Mouse (Mus musculus): ENCODE results near the gene Mrpl23. TPM values are rescaled to one million over a fixed set of nuclear protein-coding genes. Genes with fewer than 3 reads are reported as not detected.

The Mrpl23 gene
- polyA plus RNA-seq, 1 experiment: 72.2 TPM

DNA sequence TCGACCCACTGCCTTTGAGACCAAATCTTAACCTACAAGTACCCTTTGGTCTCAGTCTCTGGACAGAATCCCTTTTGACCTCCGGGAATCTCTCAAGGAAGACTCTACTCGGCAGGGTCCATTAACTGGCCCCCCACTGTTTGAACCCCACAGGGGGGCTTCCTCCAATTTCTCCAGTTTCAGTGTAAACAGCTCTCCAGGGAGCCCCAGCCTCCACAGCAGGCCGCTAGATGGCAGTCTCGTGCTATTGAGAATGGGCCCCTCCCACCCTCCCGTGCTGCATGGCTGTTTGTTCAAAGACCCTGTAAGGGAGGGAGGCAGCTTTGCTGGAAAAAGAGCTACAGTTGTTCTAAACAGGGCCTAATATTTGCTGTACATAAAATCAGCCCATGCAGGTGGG lies 5.4 kb downstream of the Mrpl23 start:
- no peaks in the 10 kb centered on the region for H3K79me3 ChIP-seq (ENCODE audit: low read depth)
- H3ac ChIP-seq (ENCODE audit: control insufficient read depth, insufficient read length, low read depth): no peak overlapping the region
- peaks cover 6% of the 10 kb centered on the region for H3K79me2 ChIP-seq (ENCODE audit: control insufficient read depth, insufficient read depth)
- H3K27me3 ChIP-seq (ENCODE audit: control insufficient read depth, insufficient read depth, insufficient read length): no peaks in the 10 kb centered on the region
- no peaks in the 10 kb centered on the region for H3K36me3 ChIP-seq (ENCODE audit: control insufficient read depth, insufficient read depth)
- TF ChIP-seq MAX (IDR thresholded peaks at IDR 0.05): no peak
- TF ChIP-seq FOSL1 (IDR thresholded peaks at IDR 0.05; ENCODE audit: insufficient read depth, low read length, poor library complexity, severe bottlenecking): no peak
- no peak overlapping the region for H3K4me3 ChIP-seq (ENCODE audit: insufficient read depth, poor library complexity, severe bottlenecking)

DNA sequence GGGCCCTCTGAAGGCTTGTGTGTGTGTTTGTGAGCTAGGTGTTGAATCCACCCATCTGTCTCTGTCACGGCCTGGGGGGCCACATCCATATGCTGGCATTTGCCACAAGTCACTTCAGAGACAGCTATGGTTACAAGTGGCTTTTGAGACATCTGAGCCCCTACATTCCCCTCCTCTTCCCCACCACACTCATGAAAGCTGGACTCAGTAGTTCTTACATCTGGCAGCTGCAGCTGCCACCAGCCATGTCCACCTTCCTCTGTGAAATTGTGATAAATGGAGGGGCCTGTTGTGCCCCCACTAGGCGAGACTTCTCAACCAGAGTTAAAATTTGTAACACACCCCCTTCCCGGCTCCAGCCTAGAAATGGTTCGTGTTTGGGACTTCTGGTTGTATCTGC lies 5.8 kb downstream of the Mrpl23 start:
- Histone ChIP-seq H3K36me3 (ENCODE audit: control insufficient read depth, insufficient read depth) (no peaks in the 10 kb centered on the region), H3K4me3 (ENCODE audit: insufficient read depth, poor library complexity, severe bottlenecking) (no peak overlapping the region), H3K79me2 (ENCODE audit: control insufficient read depth, insufficient read depth) (peaks cover 6% of the 10 kb centered on the region), H3K79me3 (ENCODE audit: low read depth) (no peaks in the 10 kb centered on the region), H3ac (ENCODE audit: control insufficient read depth, insufficient read length, low read depth) (no peak overlapping the region), H3K27me3 (ENCODE audit: control insufficient read depth, insufficient read depth, insufficient read length) (no peaks in the 10 kb centered on the region)
- TF ChIP-seq CTCF (IDR thresholded peaks at IDR 0.05; ENCODE audit: control insufficient read depth, insufficient read depth, insufficient read length): no peak
- no peak for TF ChIP-seq CEBPB (IDR thresholded peaks at IDR 0.05; ENCODE audit: low read depth)
- no peak for TF ChIP-seq MAX (IDR thresholded peaks at IDR 0.05)
- no peak for TF ChIP-seq FOSL1 (IDR thresholded peaks at IDR 0.05; ENCODE audit: insufficient read depth, low read length, poor library complexity, severe bottlenecking)
- TF ChIP-seq USF1 (IDR thresholded peaks at IDR 0.05; ENCODE audit: low read depth): no peak
- no peak for TF ChIP-seq MYOG (IDR thresholded peaks at IDR 0.05; ENCODE audit: control insufficient read depth, extremely low read depth, insufficient read length)
- TF ChIP-seq MYOD1 (IDR thresholded peaks at IDR 0.05; ENCODE audit: control insufficient read depth, insufficient read length, low read depth): no peak

- TF ChIP-seq MYOG (IDR thresholded peaks at IDR 0.05; ENCODE audit: control insufficient read depth, extremely low read depth, insufficient read length) (no peak), USF1 (IDR thresholded peaks at IDR 0.05; ENCODE audit: low read depth) (no peak), FOSL1 (IDR thresholded peaks at IDR 0.05; ENCODE audit: insufficient read depth, low read length, poor library complexity, severe bottlenecking) (no peak)
- Histone ChIP-seq H3K4me3 (ENCODE audit: insufficient read depth, poor library complexity, severe bottlenecking) (no peak overlapping the region), H3K79me2 (ENCODE audit: control insufficient read depth, insufficient read depth) (peaks cover 5% of the 10 kb centered on the region), H3K79me3 (ENCODE audit: low read depth) (no peaks in the 10 kb centered on the region), H3K36me3 (ENCODE audit: control insufficient read depth, insufficient read depth) (no peaks in the 10 kb centered on the region), H3K27me3 (ENCODE audit: control insufficient read depth, insufficient read depth, insufficient read length) (no peaks in the 10 kb centered on the region), H3ac (ENCODE audit: control insufficient read depth, insufficient read length, low read depth) (no peak overlapping the region)
These were observed 6.3 kb downstream of the Mrpl23 start for GRCm38 (mm10) chr7:142538766-142539165.

DNA sequence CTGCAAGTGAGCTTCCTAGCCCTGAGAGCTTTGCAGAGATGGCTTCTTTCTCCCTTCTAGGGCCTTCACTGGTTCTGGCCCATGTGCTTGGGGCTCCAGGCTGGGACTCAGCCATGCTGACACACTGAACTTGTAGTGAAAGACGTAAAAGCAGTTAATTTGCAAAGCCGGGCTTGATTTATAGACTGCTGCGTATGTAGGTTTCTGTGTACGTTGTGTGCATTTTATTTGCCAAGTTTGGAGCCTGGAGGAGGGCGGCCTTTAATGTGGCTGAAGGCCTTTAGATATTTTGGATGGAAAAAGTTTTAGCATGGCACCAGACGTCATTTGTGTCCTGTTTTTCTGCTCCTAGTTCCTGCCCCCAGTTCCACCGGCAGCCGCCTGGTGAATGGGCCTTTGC lies 7.3 kb downstream of the Mrpl23 start:
- no peaks in the 10 kb centered on the region for H3K36me3 ChIP-seq (ENCODE audit: control insufficient read depth, insufficient read depth)
- no peaks in the 10 kb centered on the region for H3K79me3 ChIP-seq (ENCODE audit: low read depth)
- H3K4me3 ChIP-seq (ENCODE audit: insufficient read depth, poor library complexity, severe bottlenecking): no peak overlapping the region
- TF ChIP-seq FOSL1 (IDR thresholded peaks at IDR 0.05; ENCODE audit: insufficient read depth, low read length, poor library complexity, severe bottlenecking) (no peak), MYOD1 (IDR thresholded peaks at IDR 0.05; ENCODE audit: control insufficient read depth, insufficient read length, low read depth) (no peak), USF1 (IDR thresholded peaks at IDR 0.05; ENCODE audit: low read depth) (no peak), MAX (IDR thresholded peaks at IDR 0.05) (no peak), CTCF (IDR thresholded peaks at IDR 0.05; ENCODE audit: control insufficient read depth, insufficient read depth, insufficient read length) (no peak), CEBPB (IDR thresholded peaks at IDR 0.05; ENCODE audit: low read depth) (no peak), MYOG (IDR thresholded peaks at IDR 0.05; ENCODE audit: control insufficient read depth, extremely low read depth, insufficient read length) (no peak)
- H3K79me2 ChIP-seq (ENCODE audit: control insufficient read depth, insufficient read depth): no peaks in the 10 kb centered on the region
- H3K27me3 ChIP-seq (ENCODE audit: control insufficient read depth, insufficient read depth, insufficient read length): no peaks in the 10 kb centered on the region
- no peak overlapping the region for H3ac ChIP-seq (ENCODE audit: control insufficient read depth, insufficient read length, low read depth)

DNA sequence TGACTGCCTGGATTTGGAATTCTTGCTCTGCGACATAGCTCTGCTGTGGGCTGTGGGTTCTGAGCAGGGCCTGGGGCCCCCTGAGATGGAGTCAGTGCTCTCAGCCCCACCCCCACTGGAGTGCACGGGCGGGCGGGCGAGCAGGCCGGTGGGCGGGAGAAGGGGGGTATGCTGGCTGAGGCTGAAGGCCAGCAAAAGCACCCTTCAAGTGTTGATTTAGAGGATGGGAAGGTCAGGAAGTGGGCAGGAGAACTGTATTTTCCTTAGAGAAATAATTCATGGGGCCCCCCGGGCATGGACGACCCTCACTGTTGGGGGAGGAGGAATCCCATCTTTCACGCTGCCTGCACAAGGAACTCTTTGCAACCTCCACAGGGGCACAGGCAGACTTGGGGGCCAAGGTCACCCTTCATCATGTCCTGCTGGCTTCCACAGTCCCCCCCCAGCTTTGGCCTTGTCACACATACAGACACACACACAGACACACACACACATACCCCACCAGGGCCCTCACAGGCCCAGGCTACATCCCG lies 10.4 kb downstream of the Mrpl23 start:
- TF ChIP-seq MAX (IDR thresholded peaks at IDR 0.05): no peak
- TF ChIP-seq MYOD1 (IDR thresholded peaks at IDR 0.05; ENCODE audit: control insufficient read depth, insufficient read length, low read depth): no peak
- TF ChIP-seq FOSL1 (IDR thresholded peaks at IDR 0.05; ENCODE audit: insufficient read depth, low read length, poor library complexity, severe bottlenecking): no peak
- no peak for TF ChIP-seq USF1 (IDR thresholded peaks at IDR 0.05; ENCODE audit: low read depth)
- TF ChIP-seq CTCF (IDR thresholded peaks at IDR 0.05; ENCODE audit: control insufficient read depth, insufficient read depth, insufficient read length): no peak
- no peak for TF ChIP-seq MYOG (IDR thresholded peaks at IDR 0.05; ENCODE audit: control insufficient read depth, extremely low read depth, insufficient read length)
- TF ChIP-seq CEBPB (IDR thresholded peaks at IDR 0.05; ENCODE audit: low read depth): no peak
- no peak overlapping the region for H3ac ChIP-seq (ENCODE audit: control insufficient read depth, insufficient read length, low read depth)
- H3K79me2 ChIP-seq (ENCODE audit: control insufficient read depth, insufficient read depth): no peaks in the 10 kb centered on the region
- H3K4me3 ChIP-seq (ENCODE audit: insufficient read depth, poor library complexity, severe bottlenecking): no peak overlapping the region
- no peaks in the 10 kb centered on the region for H3K79me3 ChIP-seq (ENCODE audit: low read depth)
- H3K27me3 ChIP-seq (ENCODE audit: control insufficient read depth, insufficient read depth, insufficient read length): no peaks in the 10 kb centered on the region
- H3K36me3 ChIP-seq (ENCODE audit: control insufficient read depth, insufficient read depth): no peaks in the 10 kb centered on the region

DNA sequence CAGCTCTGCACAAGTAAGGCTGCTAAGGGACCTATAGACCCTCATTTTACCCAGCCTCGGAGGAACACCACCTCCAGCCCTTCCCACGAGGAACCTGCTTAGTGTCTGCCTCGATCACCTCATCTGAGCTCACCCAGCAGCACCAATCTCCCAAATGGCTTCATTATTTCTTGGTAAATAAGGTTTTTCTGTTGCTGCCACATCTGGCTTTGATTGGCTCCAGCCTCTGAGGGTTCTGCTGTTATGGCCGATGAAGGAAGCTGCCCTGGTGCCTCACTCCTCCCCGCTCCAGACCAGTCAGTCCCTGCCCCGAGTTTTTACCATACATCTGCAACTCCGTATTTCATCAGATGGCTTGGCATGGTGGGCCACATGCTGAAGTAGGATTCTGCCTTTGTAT lies 13.5 kb downstream of the Mrpl23 start:
- Histone ChIP-seq H3K4me3 (ENCODE audit: insufficient read depth, poor library complexity, severe bottlenecking) (no peak overlapping the region), H3K79me2 (ENCODE audit: control insufficient read depth, insufficient read depth) (no peaks in the 10 kb centered on the region), H3K79me3 (ENCODE audit: low read depth) (no peaks in the 10 kb centered on the region), H3K27me3 (ENCODE audit: control insufficient read depth, insufficient read depth, insufficient read length) (no peaks in the 10 kb centered on the region), H3ac (ENCODE audit: control insufficient read depth, insufficient read length, low read depth) (no peak overlapping the region), H3K36me3 (ENCODE audit: control insufficient read depth, insufficient read depth) (no peaks in the 10 kb centered on the region)
- TF ChIP-seq CTCF (IDR thresholded peaks at IDR 0.05; ENCODE audit: control insufficient read depth, insufficient read depth, insufficient read length) (no peak), MAX (IDR thresholded peaks at IDR 0.05) (no peak), CEBPB (IDR thresholded peaks at IDR 0.05; ENCODE audit: low read depth) (no peak), MYOD1 (IDR thresholded peaks at IDR 0.05; ENCODE audit: control insufficient read depth, insufficient read length, low read depth) (no peak), USF1 (IDR thresholded peaks at IDR 0.05; ENCODE audit: low read depth) (no peak), FOSL1 (IDR thresholded peaks at IDR 0.05; ENCODE audit: insufficient read depth, low read length, poor library complexity, severe bottlenecking) (no peak), MYOG (IDR thresholded peaks at IDR 0.05; ENCODE audit: control insufficient read depth, extremely low read depth, insufficient read length) (no peak)
